Mouse (Mus musculus) cerebellum, adult (tissue): ENCODE results near the gene Spry2.

Source experiments
- ATAC-seq: cut with Nextera tagmentation; 2 replicates; pipeline ENCODE4 v1.9.2; 2017; ENCODE audit warnings: mild to moderate bottlenecking, moderate library complexity, mixed read lengths; ENCODE audit not compliant: insufficient number of reproducible peaks, low FRiP score, low TSS enrichment

Spry2 gene

DNA sequence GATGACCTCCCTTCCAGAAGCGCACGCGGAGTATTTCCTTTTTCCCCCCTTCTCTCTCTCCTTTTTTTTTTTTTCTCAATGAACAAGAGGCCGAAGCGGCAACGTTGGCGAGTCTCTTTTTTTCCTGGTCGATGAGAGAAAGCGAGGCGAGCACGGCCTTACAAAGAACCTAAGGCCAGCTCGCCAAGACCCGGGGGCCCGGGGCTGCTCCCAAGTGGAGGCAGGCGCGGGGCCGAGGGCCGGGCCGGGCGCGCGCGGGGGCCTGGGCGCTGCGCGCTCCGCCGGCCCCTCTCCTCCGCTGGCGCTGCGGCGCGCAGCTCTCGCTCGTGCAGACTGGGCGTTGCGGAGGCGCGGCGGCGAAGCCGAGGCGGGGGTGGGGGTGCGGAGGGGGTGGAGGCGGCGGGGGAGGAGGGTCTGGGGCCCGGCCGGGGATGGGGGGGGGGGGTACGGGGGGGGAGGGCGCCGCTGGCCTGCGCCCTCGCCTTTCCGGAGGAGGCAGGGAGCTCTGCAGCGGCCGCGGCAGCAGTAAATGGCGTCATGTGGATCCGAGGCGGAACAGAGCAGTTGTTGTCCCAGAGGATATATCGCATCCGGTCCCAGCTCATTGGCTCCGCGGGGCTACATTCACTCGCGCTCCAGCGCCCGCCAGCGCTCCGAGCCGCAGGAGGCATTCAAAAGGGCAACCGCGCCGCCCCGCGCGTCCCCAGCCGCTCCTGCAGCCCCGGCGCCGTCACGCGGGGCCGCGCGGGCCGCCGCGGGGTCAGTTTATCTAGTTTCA is at the start of gene Spry2:
Gene Spry2 (minus strand): TSS at position 29 of the 778 bp plus-strand sequence.
- ATAC-seq, result peak; percentile 24

DNA sequence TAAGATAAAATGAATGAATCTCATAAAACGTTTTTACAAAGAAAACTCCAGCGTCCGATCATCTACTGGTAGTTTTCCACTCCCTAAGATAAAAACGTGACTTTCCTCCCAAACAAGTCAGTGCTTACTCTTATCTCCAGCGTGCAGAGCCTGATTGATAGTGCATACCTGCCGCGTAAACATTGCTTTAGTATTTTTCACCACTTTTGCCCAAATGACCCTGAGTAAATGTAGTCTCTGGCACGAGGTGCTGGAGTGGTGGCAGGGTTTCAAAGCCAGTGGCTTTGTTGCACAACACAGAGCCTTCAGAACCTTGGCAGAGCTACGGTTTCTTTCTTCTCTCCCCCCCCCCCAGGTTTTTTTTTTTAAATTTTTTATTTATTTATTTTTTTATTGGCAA is 44.7 kb upstream of the Spry2 start:
- no peak for ATAC-seq

DNA sequence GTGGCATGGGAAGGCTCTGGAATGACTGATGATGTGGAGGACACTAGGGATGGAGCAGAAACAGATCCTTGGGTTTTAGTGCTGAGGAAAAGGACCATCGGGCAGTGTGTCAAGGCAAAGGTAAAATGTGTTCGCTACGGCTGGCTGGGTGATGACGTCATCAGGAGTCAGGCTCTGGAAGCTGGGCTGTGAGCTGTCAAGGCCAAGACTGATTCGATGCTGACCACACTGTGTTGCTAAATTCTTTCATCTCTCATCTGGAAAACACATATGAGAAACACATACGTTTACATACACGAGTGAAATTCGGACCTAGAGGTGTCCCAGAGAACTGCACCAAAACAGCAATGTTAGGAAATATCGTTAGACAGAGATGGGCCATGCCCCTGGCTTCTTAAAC is 30.1 kb upstream of the Spry2 start:
- no peak for ATAC-seq

DNA sequence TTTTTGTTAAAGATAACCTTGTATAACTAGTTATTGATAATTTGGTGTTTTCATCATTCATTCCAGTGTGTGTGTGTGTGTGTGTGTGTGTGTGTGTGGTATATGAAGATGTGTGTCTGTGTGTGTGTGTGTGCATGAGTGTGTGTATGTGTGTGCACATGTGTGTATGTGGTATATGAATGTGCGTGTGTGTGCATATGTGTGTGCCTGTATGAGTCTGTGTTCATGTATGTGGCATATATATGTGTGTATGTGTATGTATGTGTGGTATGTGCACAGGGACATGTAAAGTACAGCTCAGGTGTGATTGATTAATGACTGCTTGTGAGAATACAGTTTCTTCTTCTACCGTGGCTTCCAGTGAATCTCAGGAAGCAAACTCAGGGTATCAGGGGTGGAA is 28.7 kb upstream of the Spry2 start:
- peak; percentile 15; the same call in 1 of the 2 replicates for ATAC-seq

DNA sequence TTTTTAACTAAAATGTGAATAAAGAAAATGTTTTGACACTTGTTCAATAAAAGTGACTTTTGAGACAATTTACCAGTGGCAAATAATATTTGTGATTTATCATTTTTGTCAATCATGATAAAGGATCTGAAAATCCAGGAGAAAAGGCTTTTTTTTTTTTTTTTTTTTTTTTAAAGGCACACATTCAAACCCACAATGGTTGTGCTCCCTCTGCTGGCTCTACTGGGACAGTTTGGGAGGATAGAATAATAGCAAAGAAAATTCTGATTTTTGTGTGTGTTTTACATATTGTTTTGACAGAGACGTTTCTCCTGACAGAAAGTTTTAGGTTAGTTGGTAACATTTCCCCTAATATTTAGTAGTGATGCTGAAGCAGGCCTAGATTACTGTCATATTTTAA is 28.1 kb upstream of the Spry2 start:
- ATAC-seq, result no peak

DNA sequence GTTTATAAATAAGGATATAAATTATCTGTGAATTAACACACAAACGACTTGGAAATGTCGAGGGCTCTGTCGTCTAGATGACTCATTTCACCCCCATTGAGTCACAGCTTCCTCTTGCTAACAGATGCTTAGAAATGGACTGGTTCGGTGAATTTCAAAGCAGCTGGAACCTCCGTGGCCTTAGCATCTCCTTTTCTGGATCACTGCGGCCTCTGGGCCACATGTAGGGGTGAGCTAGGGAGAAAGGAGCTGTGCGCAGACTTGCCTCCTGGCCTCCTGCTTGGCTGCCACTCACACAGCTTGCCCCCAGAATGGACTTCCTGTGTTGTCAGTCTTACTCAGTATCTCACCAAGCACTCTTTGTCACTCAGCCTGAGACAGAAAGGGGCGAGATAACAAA is 26.3 kb upstream of the Spry2 start:
- no peak for ATAC-seq

DNA sequence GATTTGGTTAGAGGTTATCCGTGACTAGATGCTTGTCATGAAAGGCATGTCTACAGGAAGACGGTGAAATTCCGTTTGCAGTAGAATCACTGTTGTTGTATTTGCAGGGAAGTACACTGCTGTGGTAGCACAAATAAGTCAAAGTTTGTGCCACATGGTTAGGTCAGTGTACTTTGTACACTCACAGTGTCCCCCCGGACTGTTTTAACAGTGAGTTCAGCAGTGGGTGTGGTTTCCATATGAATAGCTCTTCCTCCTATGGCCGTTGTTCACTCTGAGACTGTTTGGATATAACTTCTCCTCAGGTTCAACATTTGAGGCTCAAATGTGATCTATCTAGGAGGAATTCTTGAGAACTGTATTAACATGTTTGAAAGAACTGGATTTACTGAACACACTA is 25.8 kb upstream of the Spry2 start:
- no peak for ATAC-seq

DNA sequence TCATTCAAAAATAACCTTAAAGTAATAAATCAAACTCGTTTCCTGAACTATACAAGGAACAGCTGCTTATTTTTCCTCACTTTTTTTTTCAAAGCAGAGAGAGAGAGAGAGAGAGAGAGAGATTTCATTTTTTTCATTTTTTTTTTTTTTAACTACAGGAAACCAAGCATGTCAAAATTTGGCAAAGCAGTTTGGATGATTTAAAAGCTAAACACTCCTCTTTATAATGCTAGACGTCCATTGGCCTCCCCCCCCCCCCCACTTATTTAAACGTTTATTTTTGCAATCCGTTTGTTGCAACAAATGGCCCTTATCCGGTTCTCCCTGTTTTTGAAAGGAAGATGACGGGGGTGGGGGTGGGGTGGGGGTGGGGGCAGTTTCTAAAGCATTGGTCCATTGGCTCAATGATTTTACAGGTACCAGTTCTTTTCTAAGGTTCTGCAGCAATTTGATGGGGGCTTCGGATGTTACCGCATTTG is 24.6 kb upstream of the Spry2 start:
- no peak for ATAC-seq

DNA sequence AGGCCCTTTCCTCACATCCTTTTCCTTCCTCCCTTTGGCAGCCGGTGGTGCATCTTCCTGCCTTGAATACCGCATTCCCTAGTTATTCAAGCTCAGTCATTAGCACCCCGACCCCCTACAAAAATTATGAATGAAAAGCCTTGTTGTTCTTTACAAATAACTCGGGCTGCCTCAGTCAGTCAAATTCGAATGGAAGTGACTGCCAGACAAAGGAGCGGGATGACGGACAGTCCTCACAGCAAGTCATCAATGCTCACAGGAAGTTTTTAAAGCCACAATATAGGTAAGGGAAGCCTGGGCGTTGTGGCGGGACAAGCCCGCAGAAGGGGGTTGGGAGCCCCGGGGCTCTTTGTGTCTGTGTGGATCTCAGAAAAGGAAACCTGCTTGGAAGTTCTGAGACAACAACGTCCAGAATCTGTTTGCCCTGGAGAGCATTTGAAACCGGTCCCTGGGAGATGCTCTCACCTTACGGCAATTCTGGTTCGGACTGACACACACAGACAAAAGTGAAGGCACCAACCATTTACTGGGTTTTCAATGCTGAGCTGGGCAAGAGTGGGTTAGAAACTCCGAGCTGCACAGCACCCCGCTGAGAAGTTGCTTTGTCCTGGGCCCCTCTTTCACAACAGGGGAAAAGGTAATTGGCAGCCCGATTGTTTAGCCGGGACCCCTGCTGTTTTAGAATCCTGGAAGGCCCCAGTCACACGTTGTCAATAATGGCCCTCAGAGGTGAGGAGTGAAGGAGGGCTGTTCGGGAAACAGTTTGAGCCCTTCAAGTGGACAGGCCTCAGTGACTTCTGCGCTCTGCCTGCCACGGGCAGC is 24.0 kb upstream of the Spry2 start:
- ATAC-seq, result no peak

DNA sequence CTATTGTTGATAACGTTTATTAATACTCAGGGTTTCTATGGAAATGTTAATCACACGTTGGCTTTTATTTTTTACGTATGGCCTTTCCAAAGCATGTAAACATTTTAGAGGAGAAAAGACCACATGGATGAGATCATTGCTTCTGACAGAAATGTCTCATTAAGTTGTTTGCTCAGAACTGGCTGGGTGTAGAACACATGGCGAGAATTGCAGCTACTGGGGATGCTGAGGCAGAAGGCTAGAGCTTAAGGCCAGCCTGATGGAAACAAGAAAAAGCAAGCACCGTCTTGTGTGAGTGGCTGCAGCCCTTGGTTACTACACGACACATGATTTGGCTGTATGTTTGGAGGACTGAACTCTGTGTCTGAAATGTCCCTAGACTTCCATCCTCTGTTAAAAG is 10.6 kb upstream of the Spry2 start:
- no peak for ATAC-seq

DNA sequence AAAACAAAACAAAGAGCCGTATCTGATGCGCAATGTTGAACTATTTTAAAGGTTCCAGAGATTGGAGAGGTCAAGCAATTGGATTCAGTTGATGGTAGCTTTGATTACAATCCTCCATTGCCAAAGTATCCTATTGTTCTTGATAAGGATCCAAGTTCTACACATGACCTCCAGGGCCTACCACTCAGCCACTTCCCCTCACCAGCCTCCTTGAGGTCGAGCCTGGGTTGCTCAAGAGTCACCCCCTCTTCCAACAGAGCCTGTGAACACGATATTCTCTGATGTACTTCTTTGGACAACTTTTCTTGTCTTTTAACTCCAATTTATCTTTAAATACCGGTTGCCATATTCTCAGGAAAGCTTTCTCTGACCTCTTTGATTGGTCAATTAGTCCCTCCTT is 9.3 kb upstream of the Spry2 start:
- ATAC-seq, result no peak

DNA sequence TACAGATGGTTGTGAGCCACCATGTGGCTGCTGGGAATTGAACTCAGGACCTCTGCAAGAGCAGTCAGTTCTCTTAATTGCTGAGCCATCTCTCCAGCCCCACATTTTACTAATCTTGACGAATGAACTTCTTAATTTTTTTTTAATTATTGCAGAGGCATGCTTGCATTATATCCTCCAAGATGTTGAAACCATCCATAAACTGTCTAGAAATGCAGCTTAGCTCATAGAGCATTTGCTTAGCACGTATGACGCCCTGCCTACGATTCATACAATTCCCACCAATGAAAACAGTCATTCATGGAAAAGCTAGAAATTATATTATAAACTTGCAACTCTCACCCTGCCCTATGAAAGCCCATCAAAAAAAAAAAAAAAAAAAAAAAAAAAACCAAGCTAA is 8.9 kb upstream of the Spry2 start:
- ATAC-seq, result no peak

DNA sequence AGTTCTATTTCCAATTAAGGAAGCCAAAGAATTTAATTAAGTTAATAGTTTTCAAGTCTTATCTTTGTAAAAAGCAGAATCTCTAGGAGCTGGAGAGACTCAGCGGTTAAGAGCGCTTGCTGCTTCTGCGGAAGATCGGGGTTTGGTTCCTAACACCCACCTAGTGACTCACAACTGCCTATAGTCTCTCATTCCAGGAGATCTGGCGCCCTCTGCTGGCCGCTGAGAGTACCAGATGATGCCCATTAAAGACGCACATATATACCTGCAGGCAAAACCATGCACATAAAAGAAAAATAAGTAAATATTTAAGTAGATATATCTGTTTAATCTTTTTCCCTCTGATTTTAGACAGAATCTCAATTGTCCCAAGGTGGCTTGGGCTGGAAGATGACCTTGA is 6.2 kb upstream of the Spry2 start:
- no peak for ATAC-seq

DNA sequence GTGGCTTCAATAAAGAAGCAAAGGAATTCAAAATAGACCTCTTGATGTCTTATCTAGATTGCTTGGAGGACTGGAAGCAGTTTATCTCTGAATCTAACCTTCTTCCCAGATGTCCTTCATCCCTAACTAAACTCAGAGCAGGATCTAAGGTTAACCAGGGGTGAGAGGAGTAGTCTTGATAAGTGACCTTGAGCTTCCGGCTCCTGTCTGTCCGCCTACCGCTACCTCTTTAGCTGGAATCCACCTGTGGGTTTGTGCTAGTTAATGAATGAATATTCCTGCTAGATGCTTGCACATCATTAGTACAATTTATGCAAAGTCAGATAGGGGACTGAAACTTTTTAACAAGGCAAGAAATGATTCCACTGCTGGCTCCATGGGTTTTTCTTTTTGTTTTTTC is 4.2 kb upstream of the Spry2 start:
- ATAC-seq, result no peak

DNA sequence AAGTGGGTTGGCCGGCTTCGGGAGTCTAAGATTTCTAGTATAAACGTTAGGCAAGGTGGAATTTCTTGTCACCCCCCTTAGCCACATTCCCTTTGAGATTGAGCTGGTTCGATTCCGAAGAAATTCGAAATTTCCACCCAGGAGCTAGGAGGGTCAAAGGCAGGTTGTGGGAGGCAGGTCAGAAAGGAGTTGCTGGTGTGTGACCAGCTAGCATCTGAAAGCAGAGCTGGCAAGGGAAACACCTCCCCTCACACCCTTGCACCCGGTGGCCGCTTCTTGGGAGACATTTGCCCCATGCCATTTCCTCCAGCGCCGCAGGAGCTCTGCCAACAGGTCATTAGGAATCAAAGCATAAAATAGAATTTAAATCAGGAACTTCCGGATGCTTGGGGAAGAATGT is 2.5 kb upstream of the Spry2 start:
- ATAC-seq, result no peak; the same call in 1 of the 2 replicates

DNA sequence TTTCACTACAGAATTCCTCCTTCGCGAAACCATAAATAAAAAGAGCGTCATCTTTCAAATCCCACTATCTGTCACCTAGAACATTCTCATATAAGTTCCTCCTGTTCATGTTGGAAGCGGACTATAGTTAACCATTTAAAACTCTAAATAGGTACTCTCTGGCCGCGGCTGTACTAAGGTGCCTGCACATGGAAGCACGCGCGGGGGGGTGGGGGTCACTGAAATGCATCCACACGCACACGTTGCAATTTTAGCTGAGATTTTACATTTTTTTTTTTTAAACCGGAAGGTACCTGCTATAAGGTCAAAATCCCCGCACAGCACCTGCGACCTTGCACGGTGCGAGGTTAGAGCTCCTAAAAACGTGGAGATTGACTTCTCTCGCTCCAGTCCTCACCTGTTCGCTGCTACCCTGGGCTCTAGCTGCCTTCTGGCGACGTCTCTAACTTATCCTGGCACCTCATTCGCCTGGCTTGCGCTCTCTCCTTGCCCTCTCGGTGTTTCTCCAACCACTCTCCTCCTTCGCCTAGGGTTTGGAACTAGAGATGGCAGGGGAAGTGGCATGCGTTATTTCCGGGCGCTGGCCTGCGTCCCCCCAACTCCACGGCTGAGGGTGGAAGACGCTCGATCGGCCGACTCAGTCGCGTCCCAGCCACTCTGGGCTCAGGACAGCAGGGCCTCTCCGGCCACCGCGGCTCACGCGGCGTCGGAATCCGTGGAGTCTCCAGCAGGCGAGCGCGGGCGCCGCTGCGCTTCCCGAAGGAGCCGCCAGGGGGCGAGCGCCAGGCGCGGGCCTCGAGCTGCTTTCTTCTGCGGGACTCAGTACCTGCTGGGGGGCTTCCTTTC is 1.9 kb upstream of the Spry2 start:
- peak; percentile 69 for ATAC-seq

DNA sequence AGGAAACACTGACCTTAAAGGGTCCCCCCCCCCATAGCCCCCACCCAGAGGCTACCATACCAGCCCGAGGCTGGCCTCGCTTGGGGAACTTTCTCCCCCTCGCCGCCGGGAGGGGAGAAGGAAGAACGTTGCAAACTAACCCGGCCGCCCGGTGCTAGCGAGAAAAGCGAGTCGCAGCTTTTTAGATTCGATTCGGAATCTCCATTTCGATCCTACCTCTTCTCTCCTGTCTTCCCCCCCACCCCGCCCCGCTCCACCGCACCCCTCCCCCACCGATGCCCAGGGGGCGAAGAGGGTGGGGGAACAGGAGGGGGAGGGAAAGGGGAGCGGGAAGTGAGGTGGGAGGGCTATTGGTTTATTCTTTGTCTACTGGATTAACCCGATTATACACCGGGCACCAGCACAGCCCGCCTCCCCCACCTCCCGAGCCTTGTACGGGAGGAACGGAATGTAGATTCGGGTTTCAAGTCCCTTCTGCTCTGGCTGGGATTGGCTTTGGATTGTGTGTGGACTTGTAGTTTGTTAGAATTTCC is 1.0 kb upstream of the Spry2 start:
- no peak for ATAC-seq

DNA sequence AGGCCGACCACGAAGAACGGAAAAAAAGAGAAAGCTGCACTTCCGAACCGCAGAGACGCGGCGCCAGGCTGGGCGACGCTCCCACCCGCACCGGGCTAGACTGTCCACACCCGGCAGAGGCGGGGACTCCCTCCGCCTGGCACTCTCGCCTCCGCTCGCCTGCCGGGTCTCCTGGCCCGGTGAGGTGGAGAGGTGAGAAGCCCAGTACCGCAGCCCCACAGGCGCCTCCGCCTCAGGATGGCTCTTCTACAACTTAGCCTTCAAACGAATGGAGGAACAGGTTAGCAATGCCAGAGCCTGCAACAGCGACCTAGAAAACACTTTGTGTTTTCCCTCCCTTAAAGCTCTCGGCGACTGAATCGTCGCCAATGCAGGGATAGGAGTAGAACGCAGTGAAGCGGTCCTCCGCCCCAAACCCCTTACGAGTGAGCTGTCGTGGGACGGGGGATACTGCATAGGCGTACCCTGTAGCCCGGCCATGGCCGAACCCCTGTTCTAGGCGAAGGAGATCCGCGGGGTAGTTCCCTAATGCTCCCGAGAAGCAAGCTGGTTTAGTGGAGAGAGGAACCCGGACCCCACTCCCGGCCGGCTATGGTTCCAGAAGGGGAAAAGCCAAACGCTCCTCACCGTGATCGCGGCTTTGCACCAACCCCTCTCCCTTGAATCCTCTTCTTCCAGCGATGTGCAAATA is 513 bp downstream of the Spry2 start:
- peak; percentile 22 for ATAC-seq

DNA sequence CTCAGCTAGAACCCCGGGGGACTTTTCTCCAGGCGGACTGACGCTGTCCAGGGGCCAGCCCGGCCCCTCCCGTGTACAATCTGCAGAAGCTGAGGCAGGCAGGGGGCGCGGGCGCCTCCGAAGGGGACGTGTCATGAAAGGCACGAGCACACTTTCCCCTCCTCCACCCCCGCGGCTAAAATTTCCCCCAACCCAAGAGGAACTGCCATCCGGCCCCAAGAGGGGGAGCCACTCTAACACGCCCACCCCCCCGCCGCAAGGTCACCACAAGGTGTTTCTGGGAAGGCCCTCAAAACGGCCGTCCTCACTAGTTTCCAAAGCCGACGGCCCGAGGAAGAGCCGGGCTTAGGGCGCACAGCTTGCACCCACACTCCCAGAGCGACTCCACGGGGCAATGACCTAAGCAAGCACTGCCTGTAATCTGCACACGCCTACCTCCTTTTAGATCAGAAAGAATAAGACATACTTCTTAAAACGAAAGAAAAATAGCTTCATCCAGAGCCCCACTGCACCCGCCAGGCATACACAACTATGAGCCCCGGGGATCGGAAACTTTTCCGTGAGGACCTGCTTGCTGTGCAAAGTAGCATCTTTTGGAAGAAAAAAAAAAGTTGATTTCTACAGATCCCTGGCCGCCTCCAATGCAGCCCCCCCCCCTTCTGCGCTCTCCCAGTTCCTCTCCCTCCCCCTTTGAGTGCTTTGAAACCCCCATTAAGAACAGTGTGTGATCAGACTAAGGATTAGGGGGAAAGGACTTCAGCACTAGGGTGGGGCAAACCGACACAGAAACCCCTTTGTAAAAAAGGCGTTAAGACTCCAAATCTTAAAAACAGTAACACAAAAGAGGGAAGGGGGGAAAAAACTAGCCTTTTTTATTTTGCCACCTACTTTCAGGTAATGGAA is 1.4 kb downstream of the Spry2 start:
- no peak for ATAC-seq
